Mouse (Mus musculus): ENCODE data around the gene Elavl4.

DNA sequence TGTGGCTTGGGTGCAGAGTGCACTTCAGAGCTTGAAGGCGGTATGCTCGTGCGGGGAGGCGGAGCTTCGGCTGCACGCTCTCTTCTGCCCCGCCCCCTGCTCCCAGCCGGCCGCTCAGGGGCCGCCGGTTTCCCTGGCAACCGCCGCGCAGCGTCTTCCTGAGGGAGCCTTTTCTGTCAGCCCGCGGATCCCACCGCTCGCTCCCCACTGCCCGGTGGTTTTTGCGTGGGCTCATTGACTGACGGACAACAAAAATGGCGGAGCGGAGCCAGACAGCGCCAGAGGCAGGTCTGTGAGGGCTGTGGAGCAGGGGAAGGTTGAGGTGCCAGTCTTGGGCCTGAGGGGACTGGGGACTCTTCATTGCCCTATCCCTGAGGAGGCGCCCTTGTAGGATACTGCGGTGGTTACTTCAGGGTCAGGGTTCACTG lies 45.9 kb upstream of the Elavl4 start, which contains the start of gene Agbl4:
- TF ChIP-seq GATA1 (IDR thresholded peaks at IDR 0.05; ENCODE audit: borderline replicate concordance, low read length) (no peak), FLI1 (IDR thresholded peaks at IDR 0.05; ENCODE audit: low read length) (no peak)

Measured in megakaryocyte, embryonic 14.5 days (primary cell).